Mouse (Mus musculus): ENCODE data around the gene Gm4565. TPM values are rescaled to one million over a fixed set of nuclear protein-coding genes. Genes with fewer than 3 reads are reported as not detected.
"Not testable (repeated sequence)": the region's sequence is repeated elsewhere in the genome, so short reads cannot be mapped to it uniquely, and the experiment has no call there.

Gm4565 gene
- polyA plus RNA-seq (2015; fragmentation: Nextera tagmentation; extraction: Ambion mirVana): not detected in 2 replicates

- not testable (repeated sequence) for H3K9me3 ChIP-seq; H3K27ac ChIP-seq; ATAC-seq (ENCODE audit: borderline replicate concordance, extremely low read depth, low FRiP score, low TSS enrichment); H3K4me2 ChIP-seq; H3K4me3 ChIP-seq; H3K4me1 ChIP-seq; H3K36me3 ChIP-seq; H3K9ac ChIP-seq; H3K27me3 ChIP-seq
- WGBS: 69% methylated on average over 2 of the region's 4 CpGs
Measured at GRCm38 (mm10) chr7:22588027-22588426, at the start of gene Gm4565. Gm4565 (minus strand) TSS chr7:22588127.

- ATAC-seq (ENCODE audit: borderline replicate concordance, extremely low read depth, low FRiP score, low TSS enrichment); H3K4me2 ChIP-seq; H3K27me3 ChIP-seq; H3K36me3 ChIP-seq; H3K4me1 ChIP-seq; H3K9ac ChIP-seq; H3K4me3 ChIP-seq; H3K9me3 ChIP-seq; H3K27ac ChIP-seq: not testable (repeated sequence)
- WGBS: no CpG with 5 or more reads among the region's 3 CpGs
Measured at GRCm38 (mm10) chr7:22565243-22565642, 22.7 kb downstream of the Gm4565 start, which contains the start of gene Gm4201. Gm4201 (minus strand) TSS chr7:22565343.

GRCm38 (mm10) chr7:22534787-22535186, 53.1 kb downstream of the Gm4565 start, which contains the start of gene Gm8677:
Gm8677 (minus strand) TSS chr7:22534887.
- not testable (repeated sequence) for H3K4me1 ChIP-seq; H3K27ac ChIP-seq; H3K36me3 ChIP-seq; H3K27me3 ChIP-seq; H3K9ac ChIP-seq; H3K9me3 ChIP-seq; H3K4me3 ChIP-seq; H3K4me2 ChIP-seq; ATAC-seq (ENCODE audit: borderline replicate concordance, extremely low read depth, low FRiP score, low TSS enrichment)
- no CpG with 5 or more reads among the region's 1 CpGs for WGBS

Other genes starting within 250 kb of the Gm4565 start
- not detected in 2 replicates for gene Gm8660, start 217.1 kb downstream of the Gm4565 start, polyA plus RNA-seq (2015; fragmentation: Nextera tagmentation; extraction: Ambion mirVana)
- gene Vmn1r148, start 174.5 kb downstream of the Gm4565 start, polyA plus RNA-seq (2015; fragmentation: Nextera tagmentation; extraction: Ambion mirVana): not detected in 2 replicates
- not detected in 2 replicates for gene Vmn1r149, start 149.9 kb downstream of the Gm4565 start, polyA plus RNA-seq (2015; fragmentation: Nextera tagmentation; extraction: Ambion mirVana)
- gene Gm10665, start 124.1 kb downstream of the Gm4565 start, polyA plus RNA-seq (2015; fragmentation: Nextera tagmentation; extraction: Ambion mirVana): not detected in 2 replicates
- gene Vmn1r151, start 88.4 kb downstream of the Gm4565 start, polyA plus RNA-seq (2015; fragmentation: Nextera tagmentation; extraction: Ambion mirVana): not detected in 2 replicates
- gene Vmn1r152, start 65.2 kb downstream of the Gm4565 start, polyA plus RNA-seq (2015; fragmentation: Nextera tagmentation; extraction: Ambion mirVana): not detected in 2 replicates
- not detected in 2 replicates for gene Gm8677, start 53.2 kb downstream of the Gm4565 start, polyA plus RNA-seq (2015; fragmentation: Nextera tagmentation; extraction: Ambion mirVana)
- gene Gm4201, start 22.8 kb downstream of the Gm4565 start, polyA plus RNA-seq (2015; fragmentation: Nextera tagmentation; extraction: Ambion mirVana): not detected in 2 replicates
- gene Vmn1r155, start 69.9 kb upstream of the Gm4565 start, polyA plus RNA-seq (2015; fragmentation: Nextera tagmentation; extraction: Ambion mirVana): not detected in 2 replicates
- not detected in 2 replicates for gene Gm8693, start 104.2 kb upstream of the Gm4565 start, polyA plus RNA-seq (2015; fragmentation: Nextera tagmentation; extraction: Ambion mirVana)
- not detected in 2 replicates for gene Gm4567, start 131.6 kb upstream of the Gm4565 start, polyA plus RNA-seq (2015; fragmentation: Nextera tagmentation; extraction: Ambion mirVana)
- gene Vmn1r157, start 173.6 kb upstream of the Gm4565 start, polyA plus RNA-seq (2015; fragmentation: Nextera tagmentation; extraction: Ambion mirVana): not detected in 2 replicates
- gene Vmn1r158, start 202.7 kb upstream of the Gm4565 start, polyA plus RNA-seq (2015; fragmentation: Nextera tagmentation; extraction: Ambion mirVana): not detected in 2 replicates

Data from lung, embryonic 15.5 days (tissue).